Mouse (Mus musculus): ENCODE results near the gene Macrod2.

GRCm38 (mm10) chr2:140717407-140717806 lies 322.3 kb downstream of the Macrod2 start:
- no peak for TF ChIP-seq CTCF (IDR thresholded peaks at IDR 0.05; ENCODE audit: extremely low read depth, insufficient read length, insufficient replicate concordance, low read depth, low read length)
- TF ChIP-seq POLR2A (IDR thresholded peaks at IDR 0.05; ENCODE audit: low read depth, low read length) = no peak
